Mouse (Mus musculus): Measurements from ENCODE around the gene Pramef12.

GRCm38 (mm10) chr4:144424590-144424989 lies 16.3 kb upstream of the Pramef12 start:
- TF ChIP-seq POLR2A (IDR thresholded peaks at IDR 0.05; ENCODE audit: extremely low read depth, insufficient read depth, low read length) (no peak), CTCF (IDR thresholded peaks at IDR 0.05; ENCODE audit: extremely low read depth, insufficient read depth, low read length) (no peak)

Data from cortical plate, adult 2 months (tissue).